Mouse (Mus musculus) heart, adult 2 months (tissue): ENCODE measurements around the gene Ppp2r5a.

Source experiments
- CTCF ChIP-seq: fragments of 200-600 bp; IDR thresholded peaks from 2 replicates; pipeline ENCODE4 v1.8.1; 2022; ENCODE audit warnings: antibody characterized with exemption, mild to moderate bottlenecking, moderate library complexity
- EP300 ChIP-seq: fragments of 200-500 bp; IDR thresholded peaks from 2 replicates; pipeline ENCODE4 v1.6.1; 2011; ENCODE audit warnings: low read depth, low read length, control low read depth; ENCODE audit not compliant: insufficient read depth
- POLR2A ChIP-seq: fragments of 200-500 bp; IDR thresholded peaks from 2 replicates; pipeline ENCODE4 v1.6.1; 2011; ENCODE audit warnings: mild to moderate bottlenecking, low read depth, low read length, control low read depth; ENCODE audit not compliant: insufficient read depth

DNA sequence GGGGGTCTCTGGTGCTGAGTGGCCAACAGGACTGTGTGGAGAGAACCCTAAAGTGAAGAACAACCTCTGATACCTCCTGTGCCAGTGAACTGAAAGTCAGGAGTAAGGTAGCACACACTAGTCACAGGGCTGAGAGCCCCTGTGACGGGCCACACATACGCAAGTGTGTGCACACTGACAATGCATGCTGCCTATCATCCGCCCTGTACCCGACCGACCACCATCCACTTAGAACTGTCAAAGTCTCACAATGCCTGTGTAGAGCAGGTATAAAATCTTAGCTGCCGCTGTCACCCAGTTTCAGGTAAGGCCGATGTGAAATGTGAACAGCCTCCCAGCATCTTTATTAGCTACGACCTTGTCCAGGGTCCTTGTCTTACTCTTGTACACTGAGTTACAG is 3.4 kb upstream of the Ppp2r5a start:
- no peak for TF ChIP-seq CTCF
- no peak for TF ChIP-seq POLR2A
- no peak for TF ChIP-seq EP300
